Mouse (Mus musculus) Muller cell, postnatal 12 days (primary cell): Measurements from ENCODE around the gene Kcnk12.

Experiments used
- DNase-seq: peaks from one replicate; pipeline ENCODE4 v3.0.0-alpha.2; 2015; ENCODE audit errors: inconsistent ontology term

Gene Kcnk12

DNA sequence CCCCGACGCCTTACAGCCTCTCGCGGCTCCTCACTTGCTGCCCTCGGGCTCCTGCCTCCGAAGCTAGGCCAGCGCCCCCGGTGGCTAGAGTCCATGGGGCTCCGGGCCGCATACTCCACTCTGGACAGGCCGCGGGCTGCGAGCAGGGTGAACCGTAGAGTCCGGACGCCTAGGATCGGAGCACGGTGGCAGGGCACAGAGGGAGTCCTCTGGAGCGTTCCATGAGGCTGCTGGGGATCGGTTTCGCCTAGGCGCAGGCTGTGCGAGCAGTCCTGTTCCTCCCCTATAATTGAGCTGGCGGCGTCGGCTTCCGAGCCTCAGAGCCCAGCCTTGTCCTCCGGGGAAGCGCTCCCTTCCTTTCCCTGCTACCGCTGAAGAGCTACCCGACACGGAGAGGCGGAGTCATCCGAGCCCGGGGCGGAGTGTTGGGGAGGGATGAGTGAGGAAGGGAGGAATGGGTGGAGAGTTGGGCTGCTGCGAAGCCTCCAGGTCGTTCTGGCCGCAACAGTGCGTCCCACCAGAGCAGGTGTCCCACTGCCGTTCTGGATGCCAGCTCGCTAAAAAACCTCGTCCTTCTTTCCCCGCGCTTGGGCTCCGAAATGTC, at the start of gene Kcnk12:
Kcnk12 (minus strand) TSS at position 307 of the 604 bp plus-strand sequence.
- DNase-seq = peak; percentile 71

DNA sequence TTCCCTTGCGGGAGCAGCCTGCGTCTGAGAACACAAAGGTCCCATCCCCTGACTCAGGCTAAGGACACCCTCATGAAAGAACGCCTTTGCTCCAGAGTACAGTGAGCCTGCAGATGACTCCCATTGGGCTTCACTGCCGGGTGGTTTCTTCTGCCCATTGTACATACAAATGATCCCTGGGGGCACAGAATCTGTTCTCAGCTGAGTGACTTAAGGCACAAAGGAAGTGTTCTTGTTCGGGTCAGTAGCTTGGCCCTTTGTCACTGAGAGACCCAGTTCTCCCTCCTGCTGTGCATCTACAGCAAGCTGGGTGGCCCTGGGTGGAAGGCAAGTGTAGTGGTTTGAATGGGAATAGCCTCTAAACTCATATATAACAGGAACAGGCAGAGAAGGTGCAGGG, 44.4 kb upstream of the Kcnk12 start:
- DNase-seq = no peak

DNA sequence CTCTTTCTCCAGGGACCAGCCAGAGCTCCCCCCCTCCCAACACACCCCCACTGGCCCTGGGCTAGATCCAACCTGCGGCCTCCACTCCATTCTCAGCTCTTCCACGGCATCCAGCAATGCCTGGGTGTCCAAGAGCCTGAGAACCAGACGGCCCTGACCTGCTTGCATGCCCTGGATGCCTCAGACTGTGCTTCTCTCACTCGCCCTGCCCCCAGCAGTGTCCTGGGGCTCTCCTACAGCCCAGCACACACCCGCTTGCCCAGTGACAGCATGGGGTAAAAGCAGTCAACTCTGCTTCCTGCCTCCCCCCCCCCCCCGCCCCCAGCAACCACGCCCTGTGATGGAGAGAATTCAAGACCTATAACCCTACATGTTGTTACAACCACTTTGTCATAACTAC, 42.3 kb upstream of the Kcnk12 start:
- DNase-seq = no peak

DNA sequence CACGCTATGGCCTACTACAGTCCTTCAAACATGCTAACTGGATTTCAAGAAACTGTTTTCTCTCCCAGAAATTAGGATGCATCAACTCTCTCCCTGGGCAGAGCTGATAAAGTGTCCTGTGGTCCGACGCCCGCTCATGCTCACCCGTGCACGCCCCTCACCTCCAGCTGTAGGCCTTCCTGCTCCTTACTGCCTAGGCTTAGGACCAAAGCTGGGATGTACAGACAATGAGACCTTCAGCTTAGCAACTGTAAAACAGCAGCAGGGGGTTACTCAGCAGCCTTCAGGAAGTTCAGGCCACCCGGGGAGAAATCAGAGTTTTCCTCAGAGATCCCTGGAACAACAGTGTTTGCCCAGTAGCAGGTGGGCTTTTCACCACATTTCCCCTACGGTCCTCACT, 37.1 kb upstream of the Kcnk12 start:
- no peak for DNase-seq

DNA sequence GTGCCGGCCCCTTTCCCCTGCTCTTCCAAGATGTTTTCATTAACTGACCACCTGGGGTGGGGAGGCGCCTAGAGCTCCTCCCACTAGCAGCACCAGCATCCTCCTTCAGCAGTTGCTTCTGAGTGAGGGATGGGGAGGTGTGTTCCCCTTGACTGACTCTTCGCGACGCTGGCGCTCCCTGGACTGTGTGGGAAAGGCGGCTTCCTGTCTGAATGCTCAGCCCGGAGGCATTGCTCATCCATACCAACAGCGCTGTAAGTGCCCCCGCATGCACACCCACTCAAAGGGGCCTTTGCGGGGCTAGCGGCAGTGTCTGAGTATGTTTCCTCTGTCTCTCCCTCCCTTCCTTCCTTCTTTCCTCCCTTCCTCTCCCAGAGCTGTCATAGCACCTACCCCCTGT, 29.1 kb upstream of the Kcnk12 start:
- DNase-seq = no peak

GRCm38 (mm10) chr17:87826036-87826560, 28.3 kb upstream of the Kcnk12 start:
- no peak for DNase-seq

- no peak for DNase-seq
These were observed 27.7 kb upstream of the Kcnk12 start for GRCm38 (mm10) chr17:87825454-87826008.

GRCm38 (mm10) chr17:87823031-87823430, 25.2 kb upstream of the Kcnk12 start:
- no peak for DNase-seq

DNA sequence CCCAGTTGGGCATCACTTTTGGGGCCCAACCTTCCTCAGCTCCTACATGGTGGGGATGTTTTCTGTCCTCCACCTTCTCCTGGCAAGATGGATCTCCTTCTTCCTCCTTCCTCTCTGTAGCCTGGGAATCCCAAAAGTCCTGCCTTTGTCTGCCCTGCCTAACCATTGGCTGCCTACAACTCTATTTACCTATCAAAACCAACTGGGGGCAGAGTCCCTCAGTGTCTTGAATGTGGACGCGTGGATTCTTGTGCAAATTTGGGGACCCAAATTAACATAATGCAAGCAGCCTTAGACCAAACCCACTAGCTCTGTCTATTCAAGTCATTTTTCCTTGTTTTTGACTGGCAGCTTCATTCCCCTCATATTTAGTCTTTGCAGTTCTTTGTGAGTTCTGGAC, 11.8 kb upstream of the Kcnk12 start:
- no peak for DNase-seq

DNA sequence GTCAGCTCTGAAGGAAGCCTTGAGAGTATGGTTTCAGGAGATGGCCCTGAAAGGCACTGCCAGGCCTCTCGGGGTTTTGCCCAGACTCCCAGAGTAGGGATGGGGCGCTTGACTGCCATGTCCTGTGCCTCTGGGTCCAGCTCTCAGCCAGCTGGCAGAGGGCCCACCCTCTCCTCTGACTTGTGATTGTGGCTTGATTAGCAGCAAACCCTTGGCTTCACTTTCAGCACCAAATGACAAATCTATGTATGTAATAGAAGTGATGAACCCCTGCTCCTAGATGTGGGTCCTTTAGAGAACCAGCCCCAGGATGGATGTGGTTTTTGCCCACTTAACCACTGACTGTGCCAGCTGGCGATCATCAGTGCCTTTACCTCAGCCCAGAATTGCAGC, 2.1 kb upstream of the Kcnk12 start:
- no peak for DNase-seq

DNA sequence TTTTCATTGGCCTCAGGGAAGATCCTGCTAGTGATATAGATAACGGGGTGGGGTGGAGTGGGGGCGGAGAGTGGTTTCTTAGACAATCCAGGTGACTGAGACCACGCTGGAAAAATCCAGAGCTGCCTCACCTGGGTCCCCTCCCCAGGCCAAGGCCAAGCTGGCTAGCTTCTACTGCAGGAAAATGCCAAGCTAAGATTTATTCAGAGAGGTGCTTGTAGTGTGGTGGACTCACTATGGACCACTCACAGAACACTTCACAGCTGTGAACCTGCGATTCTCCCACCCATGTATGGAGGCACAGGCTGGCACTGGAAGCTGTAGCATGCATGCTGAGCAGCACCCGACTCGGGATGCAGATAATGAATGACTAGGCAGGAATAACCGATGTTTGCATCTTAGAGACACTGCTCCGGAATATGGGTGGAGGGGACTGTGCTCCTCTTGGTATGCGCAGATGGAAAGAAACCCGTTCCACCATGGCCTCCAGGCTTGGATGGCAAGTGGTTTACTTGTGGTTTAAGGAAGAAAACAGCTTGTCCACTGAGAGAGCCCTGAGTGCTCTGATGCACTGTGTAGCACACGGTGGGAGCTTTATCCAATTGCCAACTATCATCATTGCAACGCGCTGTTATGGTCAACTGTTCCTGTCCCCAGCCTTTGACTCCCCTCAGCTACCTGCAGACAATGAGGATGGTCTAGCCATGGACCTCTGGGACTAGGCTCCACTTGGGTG, 1.6 kb upstream of the Kcnk12 start:
- DNase-seq = no peak

GRCm38 (mm10) chr17:87798423-87798941, 688 bp upstream of the Kcnk12 start:
- peak; percentile 81 for DNase-seq

DNA sequence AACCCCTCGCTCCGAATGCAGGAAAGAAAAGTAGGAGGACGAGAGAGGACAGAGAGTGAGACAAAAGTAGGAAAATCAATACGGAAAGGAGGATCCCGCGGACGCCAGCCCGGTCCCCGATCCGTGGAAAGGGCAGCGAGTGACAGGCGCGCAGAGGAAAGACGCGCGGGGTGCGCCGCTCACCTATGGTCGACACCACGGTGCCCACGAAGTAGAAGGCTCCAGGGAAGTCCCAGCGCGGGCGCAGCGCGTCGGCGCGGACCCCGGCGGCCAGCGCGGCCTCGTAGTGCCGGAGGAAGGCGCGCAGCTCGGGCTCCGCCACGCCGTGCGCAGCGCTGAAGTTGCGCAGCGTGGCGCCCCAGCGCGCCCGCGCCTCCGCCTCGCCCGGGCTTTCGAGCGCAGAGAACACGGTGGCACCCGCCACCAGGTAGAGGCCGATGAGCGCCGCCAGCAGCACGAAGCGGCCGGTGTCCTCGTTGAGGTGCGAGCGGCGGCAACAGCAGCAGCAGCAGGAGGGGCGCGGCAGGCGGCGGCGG, 845 bp downstream of the Kcnk12 start:
- DNase-seq = peak; percentile 4

- DNase-seq = no peak
These were observed 1.7 kb downstream of the Kcnk12 start for GRCm38 (mm10) chr17:87795927-87796714.

- no peak for DNase-seq
These were observed 3.0 kb downstream of the Kcnk12 start for GRCm38 (mm10) chr17:87794801-87795200.

DNA sequence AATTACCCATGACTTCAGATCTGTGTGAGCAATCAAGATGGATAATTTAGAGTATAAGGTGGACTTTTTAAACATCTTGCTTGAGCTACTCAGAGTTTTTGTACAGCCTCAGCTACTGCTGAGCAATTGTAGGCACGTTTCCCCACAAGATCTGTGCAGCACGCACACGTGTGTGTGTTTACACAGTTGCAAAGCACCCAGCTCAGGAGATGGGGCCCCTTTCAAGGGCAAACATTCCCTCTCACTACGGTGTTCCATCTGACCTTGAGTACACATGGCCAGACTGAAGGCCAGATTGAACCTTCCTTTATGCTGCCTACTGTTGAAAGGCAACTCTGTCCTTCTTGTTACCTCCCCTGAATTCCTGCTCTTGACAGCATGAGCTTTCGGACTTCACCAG, 4.5 kb downstream of the Kcnk12 start:
- DNase-seq = no peak

DNA sequence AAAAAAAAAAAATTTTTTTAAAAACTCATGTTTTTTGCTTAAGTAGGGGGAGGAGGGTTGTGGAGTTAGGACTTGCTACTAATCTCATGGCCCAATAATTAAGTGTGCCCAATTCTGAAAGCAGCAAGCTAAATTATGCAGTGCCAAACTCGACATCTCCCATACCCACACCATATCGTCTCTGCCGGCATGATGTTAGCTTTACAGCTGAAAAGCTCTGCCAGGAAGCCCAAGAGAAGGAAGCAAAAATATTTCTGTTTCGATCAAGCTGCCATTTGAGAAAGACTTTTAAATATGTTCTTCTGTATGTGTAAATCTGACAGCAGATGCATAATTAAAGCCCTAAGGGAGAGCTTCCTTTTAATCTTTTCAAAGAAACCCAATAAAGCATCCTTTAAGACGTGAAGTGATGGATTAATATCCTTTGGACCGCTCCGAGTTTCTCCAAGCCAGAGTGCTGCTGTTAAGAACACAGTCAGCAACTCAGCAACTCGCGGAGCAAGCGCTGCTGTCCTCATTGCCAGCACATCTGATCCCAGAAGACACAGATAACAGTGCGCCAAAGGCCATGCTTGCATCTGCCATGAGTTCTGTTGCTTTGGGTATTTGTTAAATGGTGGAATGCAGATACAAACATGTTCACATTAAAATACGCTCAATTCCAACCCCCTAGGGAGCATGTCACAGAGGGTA, 5.0 kb downstream of the Kcnk12 start:
- no peak for DNase-seq

DNA sequence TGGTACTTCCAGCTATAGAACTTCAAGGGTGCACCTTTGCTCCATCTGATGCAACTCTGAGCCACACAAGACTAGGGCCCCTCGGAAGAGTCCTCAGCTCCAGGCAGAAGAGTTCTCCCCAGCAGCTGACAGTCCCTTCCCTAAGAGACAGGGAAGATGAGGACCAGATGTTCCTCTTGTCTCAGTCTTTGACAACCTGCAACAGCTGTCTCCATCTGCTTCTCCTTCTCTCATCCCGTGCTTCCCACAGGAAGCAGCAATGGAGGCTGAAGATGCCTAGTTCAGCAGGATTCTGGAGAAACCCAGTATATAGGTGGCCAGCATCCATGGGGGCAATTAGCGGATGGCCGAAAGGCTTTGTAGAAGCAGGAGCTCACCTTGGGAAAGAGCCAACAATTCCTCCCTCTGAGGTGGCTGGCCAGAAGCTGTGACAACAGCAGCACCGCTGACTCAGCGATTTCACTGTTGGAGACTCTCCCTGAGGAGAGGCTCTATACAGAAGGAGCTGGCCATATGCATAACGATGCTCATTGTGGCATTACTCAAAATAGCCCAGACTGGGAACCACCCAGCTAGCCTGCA, 6.2 kb downstream of the Kcnk12 start:
- no peak for DNase-seq

DNA sequence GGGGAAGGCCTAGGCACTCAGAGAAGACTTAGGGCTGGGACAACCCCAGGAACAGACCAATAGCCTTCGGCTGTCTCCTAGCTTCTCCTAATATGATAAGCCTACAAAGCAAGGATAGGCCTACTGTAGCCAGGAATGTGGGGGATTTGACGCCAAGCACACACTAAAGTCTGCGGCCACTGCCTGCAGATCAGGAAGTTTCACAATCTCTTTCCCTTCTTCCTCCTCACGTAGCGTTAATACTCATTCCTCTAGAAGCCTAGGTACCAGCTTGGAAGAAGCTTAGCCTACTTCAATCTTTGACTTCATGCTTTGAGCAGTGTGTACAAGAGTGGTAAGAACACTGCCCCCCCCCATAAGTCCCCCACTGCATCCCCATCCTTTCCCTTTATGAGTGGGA, 7.1 kb downstream of the Kcnk12 start:
- no peak for DNase-seq

GRCm38 (mm10) chr17:87788216-87788615, 9.6 kb downstream of the Kcnk12 start:
- no peak for DNase-seq

DNA sequence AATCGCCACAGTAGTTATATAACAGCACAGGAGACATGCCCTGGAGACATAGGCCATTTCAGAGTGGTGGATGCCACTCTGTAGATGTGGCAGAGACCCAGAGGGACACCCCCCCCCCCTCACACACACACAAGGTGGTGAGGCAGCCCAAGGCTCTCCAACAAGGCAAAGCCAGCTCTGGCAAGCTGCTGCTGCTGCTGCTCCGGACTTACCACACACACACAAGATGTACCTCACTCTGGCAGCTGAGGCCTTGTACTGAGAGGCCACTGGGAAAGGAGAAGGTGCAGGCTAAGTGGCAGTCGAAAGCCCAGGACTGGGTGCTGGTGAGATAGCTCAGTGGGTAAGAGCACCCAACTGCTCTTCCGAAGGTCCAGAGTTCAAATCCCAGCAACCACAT, 10.1 kb downstream of the Kcnk12 start:
- DNase-seq = no peak
